Mouse (Mus musculus) testis, adult 2 months (tissue): ENCODE measurements around the gene Palm3. TPM values are rescaled to one million over a fixed set of nuclear protein-coding genes. Genes with fewer than 3 reads are reported as not detected.

Experiments
- H3K27ac ChIP-seq: fragments of 200-500 bp; 2 replicates; pipeline ENCODE4 v1.5.1; 2012; ENCODE audit warnings: low read depth, low read length; ENCODE audit not compliant: control insufficient read depth, insufficient read depth
- H3K27me3 ChIP-seq: fragments of 200-500 bp; 2 replicates; pipeline ENCODE4 v1.6.1; 2012; ENCODE audit warnings: mild to moderate bottlenecking, low read length, moderate library complexity; ENCODE audit not compliant: control insufficient read depth, insufficient read depth
- H3K36me3 ChIP-seq: fragments of 200-500 bp; 2 replicates; pipeline ENCODE4 v1.6.1; 2012; ENCODE audit warnings: mild to moderate bottlenecking, low read length; ENCODE audit not compliant: control insufficient read depth, insufficient read depth
- H3K4me1 ChIP-seq: fragments of 200-500 bp; 2 replicates; pipeline ENCODE4 v1.6.1; 2012; ENCODE audit warnings: low read length; ENCODE audit not compliant: control insufficient read depth, insufficient read depth
- H3K4me3 ChIP-seq: fragments of 200-500 bp; 2 replicates; pipeline ENCODE4 v1.5.1; 2012; ENCODE audit warnings: low read depth, mild to moderate bottlenecking, low read length, moderate library complexity, mixed read lengths; ENCODE audit not compliant: control insufficient read depth
- CTCF ChIP-seq: fragments of 200-500 bp; IDR thresholded peaks from 2 replicates; pipeline ENCODE4 v1.5.1; 2012; ENCODE audit warnings: low read depth, mild to moderate bottlenecking, inconsistent platforms, low read length, moderate library complexity; ENCODE audit not compliant: control insufficient read depth, insufficient read depth, insufficient replicate concordance
- POLR2A ChIP-seq: fragments of 200-500 bp; IDR thresholded peaks from 2 replicates; pipeline ENCODE4 v1.6.1; 2012; ENCODE audit warnings: low read depth, mild to moderate bottlenecking, inconsistent platforms, low read length, moderate library complexity; ENCODE audit not compliant: control insufficient read depth
- polyA plus RNA-seq: library from polyadenylated mRNA; depleted of rRNA; stranded (reverse); fragments of >200 nt; gene quantifications from 2 replicates; pipeline ENCODE4 v1.2.3, GENCODE M21; 2012

The Palm3 gene
- polyA plus RNA-seq, 1 experiment: 1.9 TPM

DNA sequence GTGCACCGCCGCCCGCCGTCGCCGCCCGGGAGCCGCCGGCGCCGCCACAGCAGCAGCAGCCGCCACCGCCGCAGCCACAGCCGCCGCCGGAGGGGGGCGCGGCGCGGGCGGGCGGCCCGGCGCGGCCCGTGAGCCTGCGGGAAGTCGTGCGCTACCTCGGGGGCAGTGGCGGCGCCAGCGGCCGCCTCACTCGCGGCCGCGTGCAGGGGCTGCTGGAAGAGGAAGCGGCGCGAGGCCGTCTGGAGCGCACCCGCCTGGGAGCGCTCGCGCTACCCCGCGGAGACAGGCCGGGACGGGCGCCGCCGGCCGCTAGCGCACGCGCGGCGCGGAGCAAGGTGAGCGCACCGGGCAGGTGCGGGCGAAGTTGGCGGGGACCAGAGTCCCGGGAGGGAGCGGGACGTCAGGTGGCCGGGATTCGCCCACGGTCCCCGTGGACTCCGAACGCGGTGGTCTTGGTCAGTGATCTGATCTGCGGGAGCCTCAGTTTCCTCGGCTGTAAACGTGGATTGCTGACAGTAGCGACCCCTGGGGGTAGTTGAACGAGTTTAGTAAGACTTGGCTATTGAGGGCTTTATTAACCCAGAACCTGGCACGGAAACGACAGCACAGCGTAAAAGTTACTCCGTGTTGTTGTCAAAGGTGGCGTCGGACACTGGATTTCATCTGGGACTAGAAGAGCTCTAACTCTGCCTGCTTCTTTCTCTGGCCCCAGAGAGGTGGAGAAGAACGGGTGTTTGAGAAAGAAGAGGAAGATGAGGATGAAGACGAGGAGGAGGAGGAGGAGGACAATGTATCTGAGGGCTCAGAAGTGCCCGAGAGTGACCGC lies 22.8 kb upstream of the Palm3 start:
- peak overlapping the region; percentile 36 for H3K27ac ChIP-seq
- H3K36me3 ChIP-seq: no peaks in the 10 kb centered on the region
- H3K4me3 ChIP-seq: peak overlapping the region; percentile 85
- peaks cover 40% of the 10 kb centered on the region for H3K4me1 ChIP-seq
- TF ChIP-seq CTCF: no peak
- TF ChIP-seq POLR2A: no peak
- H3K27me3 ChIP-seq: no peaks in the 10 kb centered on the region

DNA sequence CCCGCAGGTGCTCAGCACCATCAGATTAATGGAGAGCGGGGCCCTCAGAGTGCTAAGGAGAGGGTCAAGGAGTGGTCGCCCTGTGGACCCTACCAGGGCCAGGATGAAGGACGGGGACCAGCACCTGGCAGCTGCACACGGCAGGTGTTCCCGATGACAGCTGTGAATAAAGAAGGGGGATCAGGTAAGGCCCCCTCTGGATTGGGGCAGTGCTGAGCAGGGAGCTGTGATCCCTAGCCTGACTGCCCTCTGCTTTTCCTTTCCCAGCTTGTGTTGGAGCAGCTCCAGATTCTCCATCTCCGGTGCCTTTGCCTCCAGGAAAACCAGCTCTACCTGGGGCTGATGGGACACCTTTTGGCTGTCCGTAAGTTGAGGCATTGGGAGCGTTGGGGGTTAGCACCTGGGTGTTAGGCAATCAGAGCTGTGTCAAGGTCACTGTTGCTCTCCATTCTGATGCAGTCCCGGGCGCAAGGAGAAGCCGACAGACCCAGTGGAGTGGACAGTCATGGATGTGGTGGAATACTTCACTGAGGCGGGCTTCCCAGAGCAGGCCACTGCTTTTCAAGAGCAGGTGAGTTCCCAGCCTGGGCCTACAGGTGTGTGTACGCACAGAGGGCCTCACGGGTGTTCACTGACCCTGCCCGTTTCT lies 22.1 kb upstream of the Palm3 start:
- Histone ChIP-seq H3K27ac (peak overlapping the region; percentile 36; the same call in 1 of the 2 replicates), H3K4me1 (peaks cover 44% of the 10 kb centered on the region), H3K27me3 (no peaks in the 10 kb centered on the region), H3K36me3 (no peaks in the 10 kb centered on the region), H3K4me3 (no peak overlapping the region)
- no peak for TF ChIP-seq POLR2A
- no peak for TF ChIP-seq CTCF

- no peak overlapping the region for H3K4me3 ChIP-seq
Observed at GRCm38 (mm10) chr8:83999825-84000224, 21.4 kb upstream of the Palm3 start.

GRCm38 (mm10) chr8:84001281-84002000 lies 19.8 kb upstream of the Palm3 start, which contains the start of gene 1700067K01Rik:
Gene 1700067K01Rik, plus strand, starts transcription at chr8:84001502.
- Histone ChIP-seq H3K27ac (peak within 1 kb of the TSS; percentile 57), H3K27me3 (no peaks in the 10 kb centered on the region)

More at GRCm38 (mm10) chr8:83999825-84000224, 21.4 kb upstream of the Palm3 start:
- no peak overlapping the region for H3K27ac ChIP-seq
- H3K27me3 ChIP-seq: no peaks in the 10 kb centered on the region
- peaks cover 48% of the 10 kb centered on the region for H3K4me1 ChIP-seq
- TF ChIP-seq POLR2A: no peak
- no peak for TF ChIP-seq CTCF
- no peaks in the 10 kb centered on the region for H3K36me3 ChIP-seq

GRCm38 (mm10) chr8:84002957-84003611 lies 18.2 kb upstream of the Palm3 start:
- H3K36me3 ChIP-seq: no peaks in the 10 kb centered on the region
- H3K27ac ChIP-seq: no peak overlapping the region
- H3K27me3 ChIP-seq: no peaks in the 10 kb centered on the region
- H3K4me1 ChIP-seq: peaks cover 44% of the 10 kb centered on the region
- H3K4me3 ChIP-seq: peak overlapping the region; percentile 33
- TF ChIP-seq POLR2A: no peak
- no peak for TF ChIP-seq CTCF

More at GRCm38 (mm10) chr8:84001281-84002000, 19.8 kb upstream of the Palm3 start, which contains the start of gene 1700067K01Rik:
- TF ChIP-seq CTCF (no peak), POLR2A (0 out of 2 replicates have a peak, but pooled peaks have one; percentile 28)
- Histone ChIP-seq H3K4me3 (peak within 1 kb of the TSS; percentile 76), H3K36me3 (no peaks in the 10 kb centered on the region), H3K4me1 (peaks cover 45% of the 10 kb centered on the region)

DNA sequence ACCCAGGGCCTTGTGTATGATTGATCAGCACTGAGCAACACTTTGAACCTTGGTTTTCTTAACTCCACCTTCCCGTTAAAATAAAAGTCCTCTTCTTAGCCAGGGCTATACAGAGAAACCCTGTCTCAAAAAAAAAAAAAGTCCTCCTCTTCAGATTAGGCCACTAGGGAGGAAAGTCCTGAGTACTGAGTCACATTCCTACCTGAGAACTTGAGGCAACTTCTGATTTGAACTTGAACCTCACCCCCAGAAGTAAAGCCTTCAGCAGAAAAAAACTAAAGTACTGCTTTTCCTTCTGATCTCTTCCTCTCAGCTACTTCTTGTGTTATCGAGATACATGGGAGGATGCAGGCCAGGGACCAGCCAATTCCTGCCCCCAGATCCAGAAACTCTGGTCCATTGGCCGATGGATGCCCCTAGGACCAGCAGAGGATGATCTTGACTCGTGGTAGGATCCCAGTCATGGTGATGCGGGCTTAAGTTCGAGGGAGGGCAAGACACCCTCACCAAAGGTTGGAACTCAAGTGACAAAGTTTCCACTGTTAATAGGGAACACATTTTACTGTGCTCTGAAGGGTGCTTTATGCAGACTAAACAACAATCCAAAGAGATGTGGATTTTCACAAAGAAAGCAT lies 17.5 kb upstream of the Palm3 start:
- Histone ChIP-seq H3K4me3 (peak overlapping the region; percentile 91), H3K36me3 (no peaks in the 10 kb centered on the region), H3K27me3 (no peaks in the 10 kb centered on the region), H3K4me1 (peaks cover 39% of the 10 kb centered on the region), H3K27ac (no peak overlapping the region; the same call in 1 of the 2 replicates)
- no peak for TF ChIP-seq CTCF
- no peak for TF ChIP-seq POLR2A
